Mouse (Mus musculus) heart, postnatal 0 days (tissue): ENCODE results near the gene Olfr588-ps1. TPM values are rescaled to one million over a fixed set of nuclear protein-coding genes. Genes with fewer than 3 reads are reported as not detected.
"Not testable (repeated sequence)": the region's sequence is repeated elsewhere in the genome, so short reads cannot be mapped to it uniquely, and the experiment has no call there.

Source experiments
- ATAC-seq: fragments of 200-750 bp; cut with Nextera tagmentation; 2 replicates; pipeline ENCODE4 v1.8.0; 2017; ENCODE audit warnings: low read depth, moderate number of reproducible peaks, moderate library complexity; ENCODE audit not compliant: insufficient read depth
- DNase-seq: peaks from one replicate; pipeline ENCODE4 v3.0.0-alpha.2; 2016; ENCODE audit warnings: low spot score
- H3K27ac ChIP-seq: fragments of 300-500 bp; sonication (generic); 2 replicates; pipeline ENCODE4 v1.5.1; 2014; ENCODE audit warnings: low read depth, mild to moderate bottlenecking
- H3K27me3 ChIP-seq: fragments of 300-500 bp; sonication (generic); 2 replicates; pipeline ENCODE4 v1.6.1; 2014; ENCODE audit warnings: low read length, mixed read lengths; ENCODE audit not compliant: control insufficient read depth, insufficient read depth
- H3K36me3 ChIP-seq: fragments of 300-500 bp; sonication (generic); replicated peaks from 2 replicates; pipeline ENCODE4 v1.6.1; 2014; ENCODE audit warnings: low read length, mixed read lengths; ENCODE audit not compliant: control insufficient read depth, insufficient read depth
- H3K4me1 ChIP-seq: fragments of 300-500 bp; sonication (generic); 2 replicates; pipeline ENCODE4 v1.6.1; 2014; ENCODE audit warnings: antibody characterized with exemption; ENCODE audit not compliant: control insufficient read depth, insufficient read depth
- H3K4me2 ChIP-seq: fragments of 300-500 bp; sonication (generic); 2 replicates; pipeline ENCODE4 v1.6.1; 2014; ENCODE audit warnings: low read depth, mild to moderate bottlenecking, low read length, moderate library complexity
- H3K4me3 ChIP-seq: fragments of 300-500 bp; sonication (generic); 2 replicates; pipeline ENCODE4 v1.5.1; 2014; ENCODE audit warnings: low read depth, low read length
- H3K9ac ChIP-seq: fragments of 300-500 bp; sonication (generic); replicated peaks from 2 replicates; pipeline ENCODE4 v1.6.1; 2014; ENCODE audit warnings: low read depth, low read length, mixed read lengths
- H3K9me3 ChIP-seq: fragments of 300-500 bp; sonication (generic); replicated peaks from 2 replicates; pipeline ENCODE4 v1.6.1; 2016; ENCODE audit warnings: low read length; ENCODE audit not compliant: control insufficient read depth
- CTCF ChIP-seq: IDR thresholded peaks from 2 replicates; pipeline ENCODE4 v1.5.1; 2016; ENCODE audit warnings: antibody characterized with exemption, control low read depth, low read depth
- EP300 ChIP-seq: IDR thresholded peaks from 2 replicates; pipeline ENCODE4 v1.6.1; 2016; ENCODE audit warnings: antibody characterized with exemption, low read depth
- WGBS: fragments of 180-500 bp; shearing (Covaris S2); extraction: QIAGEN DNeasy Blood & Tissue Kit; methylation state at CpG from one replicate; pipeline ENCODE4 v1.1.7; 2014; 5-methylcytosine and 5-hydroxymethylcytosine counted together
- polyA plus RNA-seq: library from polyadenylated mRNA; unstranded; fragments of >200 nt; fragmentation: Nextera tagmentation; extraction: Ambion mirVana; gene quantifications from 2 replicates; pipeline ENCODE4 v1.2.1, GENCODE M21; 2015
- total RNA-seq: library from RNA; depleted of rRNA; stranded (reverse); fragments of >200 nt; gene quantifications from 2 replicates; pipeline ENCODE4 v1.2.3, GENCODE M21; 2014; ENCODE audit warnings: low replicate concordance; rRNA removed

Olfr588-ps1 gene
- total and polyA plus RNA-seq, 2 experiments from 2014 or later: not detected

GRCm38 (mm10) chr7:103178240-103178639 lies 37.6 kb downstream of the Olfr588-ps1 start, which contains the start of gene Olfr591:
Gene Olfr591 (minus strand): TSS chr7:103178340.
- 67% methylated on average over 1 of the region's 1 CpGs for WGBS
- no peak within 1 kb of the TSS for H3K4me3 ChIP-seq
- TF ChIP-seq CTCF (no peak), EP300 (no peak)
- H3K27ac ChIP-seq: no peak within 1 kb of the TSS
- no peak within 1 kb of the TSS for H3K9ac ChIP-seq
- no peak within 1 kb of the TSS for H3K4me2 ChIP-seq
- peaks cover 3% of the 10 kb centered on the region; the same call in 1 of the 2 replicates for H3K9me3 ChIP-seq
- no peak for DNase-seq
- no peak for ATAC-seq
- no peaks in the 10 kb centered on the region for H3K36me3 ChIP-seq
- no peaks in the 10 kb centered on the region for H3K27me3 ChIP-seq
- no peaks in the 10 kb centered on the region for H3K4me1 ChIP-seq

- DNase-seq, ATAC-seq, H3K36me3 ChIP-seq, H3K4me3 ChIP-seq, H3K9ac ChIP-seq, H3K27me3 ChIP-seq, H3K27ac ChIP-seq, H3K4me1 ChIP-seq, H3K4me2 ChIP-seq, H3K9me3 ChIP-seq: not testable (repeated sequence)
- 69% methylated on average over 1 of the region's 1 CpGs for WGBS
These were observed 43.8 kb downstream of the Olfr588-ps1 start, which contains the start of gene Olfr592 for GRCm38 (mm10) chr7:103184503-103184902. Gene Olfr592 (plus strand): TSS chr7:103184803.

Other genes with a start within 250 kb of the Olfr588-ps1 start
- not detected in 2 replicates for gene Olfr569, start 250.0 kb upstream of the Olfr588-ps1 start, total RNA-seq
- gene Olfr569, start 250.0 kb upstream of the Olfr588-ps1 start, polyA plus RNA-seq: not detected in 2 replicates
- not detected in 2 replicates for gene Olfr570, start 246.3 kb upstream of the Olfr588-ps1 start, total RNA-seq
- gene Olfr570, start 246.3 kb upstream of the Olfr588-ps1 start, polyA plus RNA-seq: not detected in 2 replicates
- not detected in 2 replicates for gene Olfr571, start 223.3 kb upstream of the Olfr588-ps1 start, total RNA-seq
- not detected in 2 replicates for gene Olfr571, start 223.3 kb upstream of the Olfr588-ps1 start, polyA plus RNA-seq
- gene Olfr572, start 216.5 kb upstream of the Olfr588-ps1 start, total RNA-seq: not detected in 2 replicates
- not detected in 2 replicates for gene Olfr572, start 216.5 kb upstream of the Olfr588-ps1 start, polyA plus RNA-seq
- gene Olfr573-ps1, start 198.3 kb upstream of the Olfr588-ps1 start, total RNA-seq: not detected in 2 replicates
- not detected in 2 replicates for gene Olfr573-ps1, start 198.3 kb upstream of the Olfr588-ps1 start, polyA plus RNA-seq
- not detected in 2 replicates for gene Olfr574, start 192.4 kb upstream of the Olfr588-ps1 start, total RNA-seq
- gene Olfr574, start 192.4 kb upstream of the Olfr588-ps1 start, polyA plus RNA-seq: not detected in 2 replicates
- not detected in 2 replicates for gene Olfr575, start 182.1 kb upstream of the Olfr588-ps1 start, total RNA-seq
- gene Olfr575, start 182.1 kb upstream of the Olfr588-ps1 start, polyA plus RNA-seq: not detected in 2 replicates
- not detected in 2 replicates for gene Olfr576, start 178.2 kb upstream of the Olfr588-ps1 start, total RNA-seq
- gene Olfr576, start 178.2 kb upstream of the Olfr588-ps1 start, polyA plus RNA-seq: not detected in 2 replicates
- gene Olfr577, start 164.9 kb upstream of the Olfr588-ps1 start, total RNA-seq: not detected in 2 replicates
- gene Olfr577, start 164.9 kb upstream of the Olfr588-ps1 start, polyA plus RNA-seq: not detected in 2 replicates
- not detected in 2 replicates for gene Olfr578, start 151.6 kb upstream of the Olfr588-ps1 start, total RNA-seq
- not detected in 2 replicates for gene Olfr578, start 151.6 kb upstream of the Olfr588-ps1 start, polyA plus RNA-seq
- not detected in 2 replicates for gene Olfr582, start 102.9 kb upstream of the Olfr588-ps1 start, total RNA-seq
- not detected in 2 replicates for gene Olfr582, start 102.9 kb upstream of the Olfr588-ps1 start, polyA plus RNA-seq
- gene Olfr583, start 89.6 kb upstream of the Olfr588-ps1 start, total RNA-seq: not detected in 2 replicates
- not detected in 2 replicates for gene Olfr583, start 89.6 kb upstream of the Olfr588-ps1 start, polyA plus RNA-seq
- not detected in 2 replicates for gene Olfr584, start 59.0 kb upstream of the Olfr588-ps1 start, total RNA-seq
- not detected in 2 replicates for gene Olfr584, start 59.0 kb upstream of the Olfr588-ps1 start, polyA plus RNA-seq
- gene Olfr585, start 43.2 kb upstream of the Olfr588-ps1 start, total RNA-seq: not detected in 2 replicates
- gene Olfr585, start 43.2 kb upstream of the Olfr588-ps1 start, polyA plus RNA-seq: not detected in 2 replicates
- gene Olfr586, start 15.2 kb upstream of the Olfr588-ps1 start, total RNA-seq: not detected in 2 replicates
- gene Olfr586, start 15.2 kb upstream of the Olfr588-ps1 start, polyA plus RNA-seq: not detected in 2 replicates
- gene Olfr589, start 15.5 kb downstream of the Olfr588-ps1 start, total RNA-seq: not detected in 2 replicates
- not detected in 2 replicates for gene Olfr589, start 15.5 kb downstream of the Olfr588-ps1 start, polyA plus RNA-seq
- not detected in 2 replicates for gene Olfr591, start 37.5 kb downstream of the Olfr588-ps1 start, total RNA-seq
- gene Olfr591, start 37.5 kb downstream of the Olfr588-ps1 start, polyA plus RNA-seq: not detected in 2 replicates
- not detected in 2 replicates for gene Olfr592, start 43.9 kb downstream of the Olfr588-ps1 start, total RNA-seq
- not detected in 2 replicates for gene Olfr592, start 43.9 kb downstream of the Olfr588-ps1 start, polyA plus RNA-seq
- gene Olfr593, start 71.0 kb downstream of the Olfr588-ps1 start, total RNA-seq: not detected in 2 replicates
- gene Olfr593, start 71.0 kb downstream of the Olfr588-ps1 start, polyA plus RNA-seq: not detected in 2 replicates
- gene Olfr594, start 76.1 kb downstream of the Olfr588-ps1 start, total RNA-seq: not detected in 2 replicates
- gene Olfr594, start 76.1 kb downstream of the Olfr588-ps1 start, polyA plus RNA-seq: not detected in 2 replicates
- gene Usp17ld, start 111.6 kb downstream of the Olfr588-ps1 start, total RNA-seq: not detected in 2 replicates
- gene Usp17ld, start 111.6 kb downstream of the Olfr588-ps1 start, polyA plus RNA-seq: not detected in 2 replicates
- gene Olfr596, start 164.8 kb downstream of the Olfr588-ps1 start, total RNA-seq: not detected in 2 replicates
- gene Olfr596, start 164.8 kb downstream of the Olfr588-ps1 start, polyA plus RNA-seq: not detected in 2 replicates
- not detected in 2 replicates for gene Olfr597, start 175.4 kb downstream of the Olfr588-ps1 start, total RNA-seq
- not detected in 2 replicates for gene Olfr597, start 175.4 kb downstream of the Olfr588-ps1 start, polyA plus RNA-seq
- gene Olfr598, start 182.7 kb downstream of the Olfr588-ps1 start, total RNA-seq: not detected in 2 replicates
- not detected in 2 replicates for gene Olfr598, start 182.7 kb downstream of the Olfr588-ps1 start, polyA plus RNA-seq
- gene Olfr599, start 195.0 kb downstream of the Olfr588-ps1 start, total RNA-seq: not detected in 2 replicates
- gene Olfr599, start 195.0 kb downstream of the Olfr588-ps1 start, polyA plus RNA-seq: not detected in 2 replicates
- not detected in 2 replicates for gene Olfr600, start 208.8 kb downstream of the Olfr588-ps1 start, total RNA-seq
- not detected in 2 replicates for gene Olfr600, start 208.8 kb downstream of the Olfr588-ps1 start, polyA plus RNA-seq
- gene Olfr601, start 221.8 kb downstream of the Olfr588-ps1 start, total RNA-seq: not detected in 2 replicates
- not detected in 2 replicates for gene Olfr601, start 221.8 kb downstream of the Olfr588-ps1 start, polyA plus RNA-seq
- gene Olfr603, start 245.3 kb downstream of the Olfr588-ps1 start, total RNA-seq: not detected in 2 replicates
- not detected in 2 replicates for gene Olfr603, start 245.3 kb downstream of the Olfr588-ps1 start, polyA plus RNA-seq